Mouse (Mus musculus): ENCODE measurements around the gene Ttc1. TPM values are rescaled to one million over a fixed set of nuclear protein-coding genes. Genes with fewer than 3 reads are reported as not detected.

Ttc1 gene
- polyA plus RNA-seq, 1 experiment from 2014 or later = 54.6 TPM

GRCm38 (mm10) chr11:43723411-43723810 is 24.4 kb downstream of the Ttc1 start:
- ATAC-seq = no peak
- no peaks in the 10 kb centered on the region for H3K27me3 ChIP-seq (replicated peaks; ENCODE audit: control insufficient read depth, insufficient read depth, low read length)
- H3K9ac ChIP-seq (ENCODE audit: low read depth, low read length) = no peak overlapping the region
- peaks cover 28% of the 10 kb centered on the region for H3K36me3 ChIP-seq (ENCODE audit: control insufficient read depth, insufficient read depth)
- H3K27ac ChIP-seq (ENCODE audit: low read depth, low read length) = no peak overlapping the region
- no peaks in the 10 kb centered on the region for H3K9me3 ChIP-seq (ENCODE audit: control insufficient read depth)
- no peak overlapping the region for H3K4me2 ChIP-seq (replicated peaks; ENCODE audit: low read depth)
- no peak overlapping the region for H3K4me3 ChIP-seq (ENCODE audit: low read depth, low read length)
- 82% methylated on average over 3 of the region's 3 CpGs for WGBS
- TF ChIP-seq CTCF (IDR thresholded peaks at IDR 0.05; ENCODE audit: low read depth) = no peak
- H3K4me1 ChIP-seq (replicated peaks; ENCODE audit: control insufficient read depth, insufficient read depth, low read length) = no peaks in the 10 kb centered on the region

- Histone ChIP-seq H3K27ac (ENCODE audit: low read depth, low read length) (no peak overlapping the region), H3K4me1 (replicated peaks; ENCODE audit: control insufficient read depth, insufficient read depth, low read length) (no peaks in the 10 kb centered on the region), H3K36me3 (ENCODE audit: control insufficient read depth, insufficient read depth) (peaks cover 6% of the 10 kb centered on the region; the same call in 1 of the 2 replicates), H3K27me3 (replicated peaks; ENCODE audit: control insufficient read depth, insufficient read depth, low read length) (no peaks in the 10 kb centered on the region), H3K4me3 (ENCODE audit: low read depth, low read length) (no peak overlapping the region), H3K9ac (ENCODE audit: low read depth, low read length) (no peak overlapping the region), H3K9me3 (ENCODE audit: control insufficient read depth) (no peaks in the 10 kb centered on the region), H3K4me2 (replicated peaks; ENCODE audit: low read depth) (no peak overlapping the region)
- TF ChIP-seq CTCF (IDR thresholded peaks at IDR 0.05; ENCODE audit: low read depth) = no peak
- 96% methylated on average over 4 of the region's 4 CpGs for WGBS
- ATAC-seq = no peak
These were observed 35.6 kb downstream of the Ttc1 start for GRCm38 (mm10) chr11:43712178-43712577.

GRCm38 (mm10) chr11:43708409-43708808 is 39.4 kb downstream of the Ttc1 start:
- WGBS = 89% methylated on average over 2 of the region's 2 CpGs
- H3K4me2 ChIP-seq (replicated peaks; ENCODE audit: low read depth) = no peak overlapping the region
- peaks cover 20% of the 10 kb centered on the region for H3K36me3 ChIP-seq (ENCODE audit: control insufficient read depth, insufficient read depth)
- ATAC-seq = no peak
- H3K4me3 ChIP-seq (ENCODE audit: low read depth, low read length) = no peak overlapping the region
- no peak for TF ChIP-seq CTCF (IDR thresholded peaks at IDR 0.05; ENCODE audit: low read depth)
- no peaks in the 10 kb centered on the region for H3K27me3 ChIP-seq (replicated peaks; ENCODE audit: control insufficient read depth, insufficient read depth, low read length)
- no peak overlapping the region for H3K9ac ChIP-seq (ENCODE audit: low read depth, low read length)
- H3K9me3 ChIP-seq (ENCODE audit: control insufficient read depth) = no peaks in the 10 kb centered on the region
- H3K27ac ChIP-seq (ENCODE audit: low read depth, low read length) = no peak overlapping the region
- H3K4me1 ChIP-seq (replicated peaks; ENCODE audit: control insufficient read depth, insufficient read depth, low read length) = no peaks in the 10 kb centered on the region

GRCm38 (mm10) chr11:43705751-43706150 is 42.1 kb downstream of the Ttc1 start:
- no peak for TF ChIP-seq CTCF (IDR thresholded peaks at IDR 0.05; ENCODE audit: low read depth)
- Histone ChIP-seq H3K4me3 (ENCODE audit: low read depth, low read length) (no peak overlapping the region), H3K4me1 (replicated peaks; ENCODE audit: control insufficient read depth, insufficient read depth, low read length) (no peaks in the 10 kb centered on the region), H3K27ac (ENCODE audit: low read depth, low read length) (no peak overlapping the region), H3K9ac (ENCODE audit: low read depth, low read length) (no peak overlapping the region), H3K4me2 (replicated peaks; ENCODE audit: low read depth) (no peak overlapping the region), H3K27me3 (replicated peaks; ENCODE audit: control insufficient read depth, insufficient read depth, low read length) (no peaks in the 10 kb centered on the region), H3K36me3 (ENCODE audit: control insufficient read depth, insufficient read depth) (peaks cover 20% of the 10 kb centered on the region), H3K9me3 (ENCODE audit: control insufficient read depth) (no peaks in the 10 kb centered on the region)
- ATAC-seq = no peak
- WGBS = 94% methylated on average over 10 of the region's 10 CpGs

- no peak for TF ChIP-seq CTCF (IDR thresholded peaks at IDR 0.05; ENCODE audit: low read depth)
- no peak overlapping the region for H3K9ac ChIP-seq (ENCODE audit: low read depth, low read length)
- 55% methylated on average over 1 of the region's 1 CpGs for WGBS
- H3K27me3 ChIP-seq (replicated peaks; ENCODE audit: control insufficient read depth, insufficient read depth, low read length) = no peaks in the 10 kb centered on the region
- H3K4me2 ChIP-seq (replicated peaks; ENCODE audit: low read depth) = no peak overlapping the region
- no peak for ATAC-seq
- no peaks in the 10 kb centered on the region for H3K9me3 ChIP-seq (ENCODE audit: control insufficient read depth)
- no peak overlapping the region for H3K4me3 ChIP-seq (ENCODE audit: low read depth, low read length)
- no peaks in the 10 kb centered on the region for H3K4me1 ChIP-seq (replicated peaks; ENCODE audit: control insufficient read depth, insufficient read depth, low read length)
- H3K36me3 ChIP-seq (ENCODE audit: control insufficient read depth, insufficient read depth) = peaks cover 20% of the 10 kb centered on the region
- H3K27ac ChIP-seq (ENCODE audit: low read depth, low read length) = no peak overlapping the region
These were observed 44.3 kb downstream of the Ttc1 start for GRCm38 (mm10) chr11:43703552-43703951.

GRCm38 (mm10) chr11:43700291-43700690 is 47.5 kb downstream of the Ttc1 start:
- Histone ChIP-seq H3K9ac (ENCODE audit: low read depth, low read length) (no peak overlapping the region), H3K36me3 (ENCODE audit: control insufficient read depth, insufficient read depth) (peaks cover 14% of the 10 kb centered on the region), H3K4me3 (ENCODE audit: low read depth, low read length) (no peak overlapping the region), H3K27ac (ENCODE audit: low read depth, low read length) (no peak overlapping the region), H3K27me3 (replicated peaks; ENCODE audit: control insufficient read depth, insufficient read depth, low read length) (no peaks in the 10 kb centered on the region), H3K4me1 (replicated peaks; ENCODE audit: control insufficient read depth, insufficient read depth, low read length) (0 out of 2 replicates have a peak, but pooled peaks cover 6% of the 10 kb centered on the region), H3K9me3 (ENCODE audit: control insufficient read depth) (no peaks in the 10 kb centered on the region), H3K4me2 (replicated peaks; ENCODE audit: low read depth) (no peak overlapping the region)
- peak; percentile 44; the same call in 1 of the 2 replicates for ATAC-seq
- 63% methylated on average over 3 of the region's 3 CpGs for WGBS
- TF ChIP-seq CTCF (IDR thresholded peaks at IDR 0.05; ENCODE audit: low read depth) = no peak

GRCm38 (mm10) chr11:43698621-43699020 is 49.2 kb downstream of the Ttc1 start:
- Histone ChIP-seq H3K27me3 (replicated peaks; ENCODE audit: control insufficient read depth, insufficient read depth, low read length) (no peaks in the 10 kb centered on the region), H3K4me1 (replicated peaks; ENCODE audit: control insufficient read depth, insufficient read depth, low read length) (0 out of 2 replicates have a peak, but pooled peaks cover 6% of the 10 kb centered on the region), H3K4me3 (ENCODE audit: low read depth, low read length) (no peak overlapping the region), H3K27ac (ENCODE audit: low read depth, low read length) (no peak overlapping the region), H3K9me3 (ENCODE audit: control insufficient read depth) (no peaks in the 10 kb centered on the region), H3K9ac (ENCODE audit: low read depth, low read length) (no peak overlapping the region), H3K4me2 (replicated peaks; ENCODE audit: low read depth) (no peak overlapping the region), H3K36me3 (ENCODE audit: control insufficient read depth, insufficient read depth) (peaks cover 11% of the 10 kb centered on the region)
- peak; percentile 87 for ATAC-seq
- WGBS = 45% methylated on average over 5 of the region's 5 CpGs
- peak; percentile 50 for TF ChIP-seq CTCF (IDR thresholded peaks at IDR 0.05; ENCODE audit: low read depth)
